Mouse (Mus musculus) brain, embryonic 14.5 days (tissue): ENCODE data around the gene Chchd6.

Experiments
- CTCF ChIP-seq: fragments of 200-500 bp; IDR thresholded peaks from 2 replicates; pipeline ENCODE4 v1.5.1; 2012; ENCODE audit warnings: inconsistent platforms, mild to moderate bottlenecking, moderate library complexity, borderline replicate concordance; ENCODE audit not compliant: insufficient read depth, insufficient read length; ENCODE audit errors: extremely low read depth
- POLR2A ChIP-seq: fragments of 200-500 bp; IDR thresholded peaks from 2 replicates; pipeline ENCODE4 v1.6.1; 2012; ENCODE audit warnings: mild to moderate bottlenecking, inconsistent platforms, borderline replicate concordance; ENCODE audit not compliant: poor library complexity, insufficient read depth, insufficient read length, severe bottlenecking; ENCODE audit errors: extremely low read depth

DNA sequence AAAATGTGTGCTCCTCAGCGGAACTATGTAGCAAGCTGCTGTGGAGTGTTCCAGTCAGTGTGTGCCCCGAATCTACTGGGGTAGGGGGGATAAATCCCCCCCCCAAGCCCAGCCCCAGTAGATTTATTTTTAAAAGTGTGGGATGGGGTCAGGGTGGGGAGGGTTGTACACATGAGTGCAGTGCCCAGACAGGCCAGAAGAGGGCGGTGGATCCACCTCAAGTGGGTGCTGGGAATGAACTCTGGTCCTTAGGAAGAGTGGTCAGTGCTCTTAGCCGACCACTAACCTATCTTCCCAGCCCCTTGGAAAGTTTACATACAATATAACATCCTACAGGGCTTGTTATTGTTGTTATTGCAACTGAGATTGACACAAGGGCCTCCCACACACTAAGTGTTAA is 12.5 kb upstream of the Chchd6 start:
- TF ChIP-seq CTCF (peak; percentile 43), POLR2A (no peak)
